Mouse (Mus musculus): ENCODE results near the gene Hdac11. TPM values are rescaled to one million over a fixed set of nuclear protein-coding genes. Genes with fewer than 3 reads are reported as not detected.

Hdac11 gene
- total and polyA plus RNA-seq, 3 experiments, result 0.54 to 1.4 (median 1.4) TPM

- no peak overlapping the region for H3K4me3 ChIP-seq (ENCODE audit: low read depth, low read length)
- H3K9me3 ChIP-seq (replicated peaks), result no peaks in the 10 kb centered on the region
- H3K36me3 ChIP-seq (replicated peaks), result no peaks in the 10 kb centered on the region
- H3K27me3 ChIP-seq (ENCODE audit: insufficient read depth, low read length), result peaks cover 5% of the 10 kb centered on the region
- peaks cover 26% of the 10 kb centered on the region for H3K4me1 ChIP-seq (ENCODE audit: insufficient read depth, low read depth, low read length)
- TF ChIP-seq GATA1 (IDR thresholded peaks at IDR 0.05; ENCODE audit: borderline replicate concordance, low read length) (no peak), TAL1 (conservative IDR thresholded peaks at IDR 0.05; ENCODE audit: low read depth, low read length) (no peak), CTCF (IDR thresholded peaks at IDR 0.05; ENCODE audit: low read depth, low read length) (no peak), GATA2 (IDR thresholded peaks at IDR 0.05; ENCODE audit: borderline replicate concordance, low read depth, low read length) (no peak), POLR2AphosphoS5 (IDR thresholded peaks at IDR 0.05; ENCODE audit: insufficient replicate concordance, low read depth, low read length) (no peak)
- no peak for ATAC-seq (ENCODE audit: extremely low read depth, insufficient number of reproducible peaks, low FRiP score, poor library complexity, severe bottlenecking)
- no peak for DNase-seq (ENCODE audit: low spot score)
These were observed 11.4 kb downstream of the Hdac11 start for GRCm38 (mm10) chr6:91167828-91168227.

- Histone ChIP-seq H3K9me3 (replicated peaks) (no peaks in the 10 kb centered on the region), H3K4me1 (ENCODE audit: insufficient read depth, low read depth, low read length) (peaks cover 15% of the 10 kb centered on the region), H3K36me3 (replicated peaks) (no peaks in the 10 kb centered on the region), H3K4me3 (ENCODE audit: low read depth, low read length) (no peak overlapping the region), H3K27me3 (ENCODE audit: insufficient read depth, low read length) (peaks cover 7% of the 10 kb centered on the region)
- DNase-seq (ENCODE audit: low spot score) (no peak), ATAC-seq (ENCODE audit: extremely low read depth, insufficient number of reproducible peaks, low FRiP score, poor library complexity, severe bottlenecking) (no peak)
- TF ChIP-seq POLR2AphosphoS5 (IDR thresholded peaks at IDR 0.05; ENCODE audit: insufficient replicate concordance, low read depth, low read length), result no peak
- no peak for TF ChIP-seq GATA2 (IDR thresholded peaks at IDR 0.05; ENCODE audit: borderline replicate concordance, low read depth, low read length)
These were observed 12.7 kb downstream of the Hdac11 start for GRCm38 (mm10) chr6:91169129-91169528.

GRCm38 (mm10) chr6:91171396-91171895 is 15.0 kb downstream of the Hdac11 start:
- no peak for ATAC-seq (ENCODE audit: extremely low read depth, insufficient number of reproducible peaks, low FRiP score, poor library complexity, severe bottlenecking)
- Histone ChIP-seq H3K36me3 (replicated peaks) (no peaks in the 10 kb centered on the region), H3K4me1 (ENCODE audit: insufficient read depth, low read depth, low read length) (no peaks in the 10 kb centered on the region), H3K9me3 (replicated peaks) (no peaks in the 10 kb centered on the region), H3K27me3 (ENCODE audit: insufficient read depth, low read length) (peaks cover 9% of the 10 kb centered on the region), H3K4me3 (ENCODE audit: low read depth, low read length) (no peak overlapping the region)
- DNase-seq (ENCODE audit: low spot score), result no peak
- TF ChIP-seq CTCF (IDR thresholded peaks at IDR 0.05; ENCODE audit: low read depth, low read length) (no peak), POLR2AphosphoS5 (IDR thresholded peaks at IDR 0.05; ENCODE audit: insufficient replicate concordance, low read depth, low read length) (no peak), GATA1 (IDR thresholded peaks at IDR 0.05; ENCODE audit: borderline replicate concordance, low read length) (no peak), GATA2 (IDR thresholded peaks at IDR 0.05; ENCODE audit: borderline replicate concordance, low read depth, low read length) (no peak), TAL1 (conservative IDR thresholded peaks at IDR 0.05; ENCODE audit: low read depth, low read length) (no peak)

GRCm38 (mm10) chr6:91172381-91172780 is 15.9 kb downstream of the Hdac11 start:
- no peaks in the 10 kb centered on the region for H3K9me3 ChIP-seq (replicated peaks)
- ATAC-seq (ENCODE audit: extremely low read depth, insufficient number of reproducible peaks, low FRiP score, poor library complexity, severe bottlenecking), result no peak
- no peaks in the 10 kb centered on the region for H3K4me1 ChIP-seq (ENCODE audit: insufficient read depth, low read depth, low read length)
- DNase-seq (ENCODE audit: low spot score), result no peak
- H3K36me3 ChIP-seq (replicated peaks), result no peaks in the 10 kb centered on the region
- H3K4me3 ChIP-seq (ENCODE audit: low read depth, low read length), result no peak overlapping the region
- TF ChIP-seq GATA1 (IDR thresholded peaks at IDR 0.05; ENCODE audit: borderline replicate concordance, low read length), result no peak
- no peak for TF ChIP-seq CTCF (IDR thresholded peaks at IDR 0.05; ENCODE audit: low read depth, low read length)
- no peak for TF ChIP-seq POLR2AphosphoS5 (IDR thresholded peaks at IDR 0.05; ENCODE audit: insufficient replicate concordance, low read depth, low read length)
- TF ChIP-seq GATA2 (IDR thresholded peaks at IDR 0.05; ENCODE audit: borderline replicate concordance, low read depth, low read length), result no peak
- TF ChIP-seq TAL1 (conservative IDR thresholded peaks at IDR 0.05; ENCODE audit: low read depth, low read length), result no peak
- H3K27me3 ChIP-seq (ENCODE audit: insufficient read depth, low read length), result peaks cover 10% of the 10 kb centered on the region

- Histone ChIP-seq H3K9me3 (replicated peaks) (no peaks in the 10 kb centered on the region), H3K27me3 (ENCODE audit: insufficient read depth, low read length) (peaks cover 14% of the 10 kb centered on the region), H3K4me3 (ENCODE audit: low read depth, low read length) (no peak overlapping the region), H3K4me1 (ENCODE audit: insufficient read depth, low read depth, low read length) (no peaks in the 10 kb centered on the region), H3K36me3 (replicated peaks) (no peaks in the 10 kb centered on the region)
- ATAC-seq (ENCODE audit: extremely low read depth, insufficient number of reproducible peaks, low FRiP score, poor library complexity, severe bottlenecking) (no peak), DNase-seq (ENCODE audit: low spot score) (no peak)
- TF ChIP-seq GATA1 (IDR thresholded peaks at IDR 0.05; ENCODE audit: borderline replicate concordance, low read length) (no peak), GATA2 (IDR thresholded peaks at IDR 0.05; ENCODE audit: borderline replicate concordance, low read depth, low read length) (no peak), CTCF (IDR thresholded peaks at IDR 0.05; ENCODE audit: low read depth, low read length) (no peak), POLR2AphosphoS5 (IDR thresholded peaks at IDR 0.05; ENCODE audit: insufficient replicate concordance, low read depth, low read length) (no peak), TAL1 (conservative IDR thresholded peaks at IDR 0.05; ENCODE audit: low read depth, low read length) (no peak)
These were observed 16.9 kb downstream of the Hdac11 start for GRCm38 (mm10) chr6:91173221-91173880.

- TF ChIP-seq POLR2AphosphoS5 (IDR thresholded peaks at IDR 0.05; ENCODE audit: insufficient replicate concordance, low read depth, low read length) (no peak), TAL1 (conservative IDR thresholded peaks at IDR 0.05; ENCODE audit: low read depth, low read length) (no peak), CTCF (IDR thresholded peaks at IDR 0.05; ENCODE audit: low read depth, low read length) (no peak), GATA1 (IDR thresholded peaks at IDR 0.05; ENCODE audit: borderline replicate concordance, low read length) (no peak), GATA2 (IDR thresholded peaks at IDR 0.05; ENCODE audit: borderline replicate concordance, low read depth, low read length) (no peak)
- ATAC-seq (ENCODE audit: extremely low read depth, insufficient number of reproducible peaks, low FRiP score, poor library complexity, severe bottlenecking), result no peak
- Histone ChIP-seq H3K4me3 (ENCODE audit: low read depth, low read length) (no peak overlapping the region), H3K36me3 (replicated peaks) (no peaks in the 10 kb centered on the region), H3K9me3 (replicated peaks) (no peaks in the 10 kb centered on the region), H3K4me1 (ENCODE audit: insufficient read depth, low read depth, low read length) (no peaks in the 10 kb centered on the region), H3K27me3 (ENCODE audit: insufficient read depth, low read length) (peaks cover 12% of the 10 kb centered on the region)
- no peak for DNase-seq (ENCODE audit: low spot score)
These were observed 17.7 kb downstream of the Hdac11 start for GRCm38 (mm10) chr6:91174211-91174610.
